Mouse (Mus musculus) gastrocnemius, postnatal 25 days (tissue): ENCODE measurements around the gene Btbd35f1. TPM values are rescaled to one million over a fixed set of nuclear protein-coding genes. Genes with fewer than 3 reads are reported as not detected.
"Not testable (repeated sequence)": the region's sequence is repeated elsewhere in the genome, so short reads cannot be mapped to it uniquely, and the experiment has no call there.

Experiments used
- DNase-seq: peaks from one replicate; pipeline ENCODE4 v3.0.0; 2022
- long read RNA-seq, 2 experiments: library from polyadenylated mRNA; stranded (forward); transcript quantifications; one replicate each; pipeline ENCODE4 v2.0.0; 2021
- total RNA-seq, 2 experiments: library from RNA; stranded (reverse); gene quantifications; 1 replicate in 1 of 2; 2 replicates in 1 of 2; pipeline ENCODE4 v1.2.3; 2021

The Btbd35f1 gene
- total RNA-seq = not detected
- long read RNA-seq, experiment 1 = 0 reads
- long read RNA-seq, experiment 2 = 0 reads

- not testable (repeated sequence) for DNase-seq
Observed at GRCm38 (mm10) chrX:32559755-32560154, at the start of gene Btbd35f1. Btbd35f1 (plus strand) TSS chrX:32560055.

DNA sequence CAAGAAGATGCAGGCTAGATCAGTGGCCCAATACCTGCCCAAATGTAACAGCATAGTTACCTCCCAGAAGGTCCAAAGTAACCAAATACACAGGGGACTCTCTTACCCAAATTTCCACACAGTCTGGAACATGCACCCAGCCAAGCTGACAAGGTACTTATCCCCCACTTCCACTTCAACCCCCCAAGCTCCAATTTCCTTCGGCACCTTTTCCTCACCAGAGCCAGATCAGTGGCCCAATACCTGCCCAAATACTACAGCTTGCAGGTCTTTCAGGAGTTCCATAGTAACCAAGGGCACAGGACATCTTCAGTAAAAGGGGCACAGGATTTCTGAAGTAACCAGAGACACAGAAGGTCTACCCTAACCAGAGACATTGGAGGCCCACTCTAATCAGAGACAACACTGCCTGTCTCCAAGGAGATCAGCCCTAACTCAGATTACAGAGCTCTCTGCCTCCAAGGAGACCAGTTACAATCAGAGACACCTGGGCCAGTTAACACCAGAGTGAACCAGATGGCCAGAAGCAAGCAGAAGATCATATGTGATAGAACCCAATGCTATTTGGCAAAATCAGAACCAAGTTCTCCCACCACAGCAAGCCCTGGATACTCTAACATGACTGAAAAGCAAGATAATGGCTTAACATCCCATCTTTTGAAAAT is 31.2 kb downstream of the Btbd35f1 start:
- DNase-seq = peak; percentile 6

- peak; percentile 4 for DNase-seq
Observed at GRCm38 (mm10) chrX:32601008-32601407, 41.2 kb downstream of the Btbd35f1 start.

DNA sequence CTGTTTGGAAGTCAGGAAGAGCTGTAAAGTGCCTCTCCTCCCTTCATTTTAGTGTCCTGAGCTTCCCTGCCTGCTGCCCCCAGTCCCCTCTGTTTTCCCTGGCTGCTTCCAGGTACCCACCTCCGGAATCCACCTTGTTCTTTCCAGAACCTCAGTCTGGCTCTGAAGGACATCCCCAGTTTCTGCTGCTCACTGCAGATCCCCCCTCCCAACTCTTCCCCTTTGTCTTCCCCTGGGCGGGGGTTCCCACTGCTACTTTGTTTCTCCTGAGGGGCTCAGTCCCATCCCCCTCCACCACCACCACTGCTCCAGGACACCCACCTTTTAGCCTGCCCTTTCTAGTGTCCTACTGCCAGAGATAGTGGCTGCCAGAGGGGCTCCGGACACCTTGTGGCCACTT is 41.6 kb downstream of the Btbd35f1 start:
- DNase-seq = not testable (repeated sequence)

Other genes starting within 250 kb of the Btbd35f1 start
- gene Gm5926, start 90.7 kb downstream of the Btbd35f1 start, total RNA-seq = not detected
- not detected for gene Btbd35f21, start 166.1 kb downstream of the Btbd35f1 start, total RNA-seq